Mouse (Mus musculus) CD4-positive helper T cell, adult 2 months (primary cell): ENCODE results near the gene Gpr27.

Experiments
- DNase-seq: peaks from one replicate; pipeline ENCODE4 v3.0.0-alpha.2; 2012; ENCODE audit warnings: low read depth, missing footprints, low spot score

Gene Gpr27

GRCm38 (mm10) chr6:99677325-99677724 lies 15.2 kb upstream of the Gpr27 start:
- no peak for DNase-seq

GRCm38 (mm10) chr6:99678108-99678507 lies 14.4 kb upstream of the Gpr27 start:
- no peak for DNase-seq

DNA sequence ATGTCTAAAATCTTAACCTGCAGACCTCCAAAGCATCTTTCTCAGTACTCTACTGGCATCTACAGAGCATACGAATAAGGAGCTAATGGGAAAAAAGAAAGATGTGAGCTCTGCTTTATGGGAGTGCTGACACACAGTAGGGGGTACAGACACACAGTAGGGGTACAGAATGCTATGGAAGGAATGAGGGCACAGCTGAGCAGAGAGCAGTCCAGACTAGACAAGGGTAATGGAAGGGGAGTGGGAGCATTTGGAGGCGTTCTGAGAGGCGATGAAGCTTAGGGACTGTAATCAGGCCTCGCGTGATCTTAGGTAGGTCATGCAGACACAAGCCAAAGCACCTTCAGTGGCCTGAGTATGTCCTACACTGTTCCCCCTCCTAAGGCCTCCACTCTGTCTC lies 8.5 kb upstream of the Gpr27 start:
- no peak for DNase-seq

- DNase-seq: peak; percentile 72
These were observed 7.6 kb upstream of the Gpr27 start for GRCm38 (mm10) chr6:99684899-99685298.

GRCm38 (mm10) chr6:99688513-99688912 lies 4.0 kb upstream of the Gpr27 start:
- DNase-seq: no peak

DNA sequence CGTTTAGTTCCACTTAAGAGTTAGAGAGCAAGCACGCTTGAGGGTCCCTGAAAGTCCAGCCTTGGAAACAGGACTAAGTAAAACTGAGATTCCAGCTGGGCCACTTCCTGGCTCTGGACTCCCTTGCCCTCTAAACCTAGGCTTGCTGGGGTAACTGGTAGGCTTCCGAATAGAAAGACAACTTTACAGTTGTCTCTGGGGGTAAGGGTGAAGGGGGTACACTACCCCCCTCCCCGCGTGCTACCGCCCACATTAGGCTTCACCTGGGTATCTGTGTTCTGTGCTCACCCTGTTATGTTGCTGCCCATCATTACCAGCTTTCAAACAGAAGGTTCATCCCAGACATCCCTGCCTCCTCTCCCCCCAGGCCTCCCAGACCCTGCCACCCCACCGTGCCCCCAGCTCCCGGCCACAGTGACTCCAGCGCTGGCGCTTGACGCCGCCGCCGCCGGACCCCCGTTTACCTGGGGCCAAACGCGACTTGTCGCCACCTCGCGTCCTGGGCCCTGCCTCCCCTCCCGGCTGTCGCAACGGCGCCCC lies 743 bp upstream of the Gpr27 start:
- no peak for DNase-seq

DNA sequence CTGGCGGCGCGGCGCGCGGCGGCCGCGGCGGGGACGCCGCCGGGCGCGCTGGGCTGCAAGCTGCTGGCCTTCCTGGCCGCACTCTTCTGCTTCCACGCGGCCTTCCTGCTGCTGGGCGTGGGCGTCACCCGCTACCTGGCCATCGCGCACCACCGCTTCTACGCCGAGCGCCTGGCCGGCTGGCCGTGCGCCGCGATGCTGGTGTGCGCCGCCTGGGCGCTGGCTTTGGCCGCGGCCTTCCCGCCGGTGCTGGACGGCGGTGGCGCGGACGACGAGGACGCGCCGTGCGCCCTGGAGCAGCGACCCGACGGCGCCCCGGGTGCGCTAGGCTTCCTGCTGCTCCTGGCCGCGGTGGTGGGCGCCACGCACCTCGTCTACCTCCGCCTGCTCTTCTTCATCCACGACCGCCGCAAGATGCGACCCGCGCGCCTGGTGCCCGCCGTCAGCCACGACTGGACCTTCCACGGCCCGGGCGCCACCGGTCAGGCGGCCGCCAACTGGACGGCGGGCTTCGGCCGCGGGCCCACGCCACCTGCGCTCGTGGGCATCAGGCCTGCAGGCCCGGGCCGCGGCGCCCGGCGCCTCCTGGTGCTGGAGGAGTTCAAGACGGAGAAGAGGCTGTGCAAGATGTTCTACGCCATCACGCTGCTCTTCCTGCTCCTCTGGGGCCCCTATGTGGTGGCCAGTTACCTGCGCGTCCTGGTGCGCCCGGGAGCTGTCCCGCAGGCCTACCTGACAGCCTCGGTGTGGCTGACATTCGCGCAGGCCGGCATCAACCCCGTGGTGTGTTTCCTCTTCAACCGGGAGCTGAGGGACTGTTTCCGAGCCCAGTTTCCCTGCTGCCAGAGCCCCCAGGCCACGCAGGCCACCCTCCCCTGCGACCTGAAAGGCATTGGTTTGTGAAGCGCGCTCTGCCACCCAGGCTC lies 700 bp downstream of the Gpr27 start:
- DNase-seq: no peak

DNA sequence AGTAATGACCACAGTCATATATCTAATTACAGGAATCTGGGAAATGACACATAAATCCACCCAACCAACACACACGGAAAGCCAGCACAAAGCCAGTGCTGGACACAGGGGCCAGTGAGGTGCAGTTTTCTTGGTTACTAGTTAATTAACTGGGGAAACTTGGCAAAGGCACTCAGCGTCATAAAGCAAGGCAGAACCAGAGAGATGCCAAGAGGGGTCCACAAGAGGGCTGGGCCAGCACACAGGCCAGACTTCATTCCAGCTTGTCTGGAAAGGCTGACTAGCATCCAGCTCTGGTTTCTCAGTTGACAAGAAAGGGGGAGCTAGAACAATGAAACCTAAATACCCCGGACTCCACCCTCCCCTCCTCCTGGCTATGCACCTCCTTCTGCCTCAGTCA lies 8.0 kb downstream of the Gpr27 start:
- DNase-seq: no peak

- no peak for DNase-seq
These were observed 19.2 kb downstream of the Gpr27 start for GRCm38 (mm10) chr6:99711576-99712101.

DNA sequence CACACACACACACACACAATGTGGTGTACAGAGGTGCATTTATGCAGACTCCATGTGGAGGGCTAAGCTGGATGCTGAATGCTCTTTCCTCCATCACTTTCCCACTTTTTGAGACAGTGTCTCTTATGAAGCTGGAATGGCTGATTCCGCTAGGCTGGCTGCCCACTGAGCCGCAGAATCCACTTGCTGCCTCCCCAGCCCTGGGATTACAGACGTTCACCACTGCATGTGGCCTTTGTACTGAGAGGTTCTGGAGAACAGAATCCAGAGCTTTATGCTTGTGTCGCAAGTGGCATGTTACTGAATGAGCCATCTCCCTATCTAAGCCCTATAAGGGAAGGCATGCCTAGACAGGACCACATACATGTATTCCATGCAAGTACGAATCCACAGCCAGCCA lies 20.8 kb downstream of the Gpr27 start:
- DNase-seq: no peak

DNA sequence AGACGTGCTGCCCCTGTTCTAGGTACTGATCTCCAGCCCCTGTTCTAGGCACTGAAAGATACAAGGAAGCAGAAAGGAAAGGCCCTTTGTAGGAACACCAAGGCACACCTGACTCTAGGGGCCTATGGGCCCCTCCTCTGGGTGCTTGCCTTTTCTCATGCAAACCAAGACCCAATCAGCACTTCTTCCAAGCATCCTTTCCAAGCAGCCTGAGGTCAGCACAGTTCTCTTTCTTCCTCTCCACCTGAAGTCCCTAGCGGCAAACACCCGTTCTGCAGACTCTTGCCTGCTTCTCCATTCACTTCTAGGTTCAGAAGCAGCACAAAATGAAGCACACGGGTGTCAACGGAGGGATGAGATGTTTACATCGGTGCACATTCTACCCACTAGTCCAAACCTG lies 22.7 kb downstream of the Gpr27 start:
- no peak for DNase-seq

- no peak for DNase-seq
These were observed 23.4 kb downstream of the Gpr27 start for GRCm38 (mm10) chr6:99715913-99716312.

DNA sequence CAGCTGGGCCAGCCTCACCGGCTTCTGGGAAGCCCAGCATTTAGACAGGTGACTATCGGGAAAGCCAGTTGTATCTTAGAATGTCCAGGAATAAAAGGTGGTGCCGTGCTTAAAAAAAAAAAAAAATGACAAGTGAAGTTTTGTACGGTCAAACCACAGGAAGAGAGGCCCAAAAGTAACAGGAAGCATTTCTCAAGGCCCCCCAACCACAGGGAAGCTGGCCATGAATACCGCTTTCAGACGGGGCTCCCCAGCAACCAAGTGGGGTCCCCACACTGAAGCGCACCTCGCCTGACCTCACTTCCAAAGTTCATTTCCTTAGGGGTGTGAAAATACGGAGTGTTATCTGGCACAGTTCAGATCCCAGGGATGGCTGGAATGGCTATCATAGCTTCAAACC lies 28.6 kb downstream of the Gpr27 start:
- DNase-seq: no peak

DNA sequence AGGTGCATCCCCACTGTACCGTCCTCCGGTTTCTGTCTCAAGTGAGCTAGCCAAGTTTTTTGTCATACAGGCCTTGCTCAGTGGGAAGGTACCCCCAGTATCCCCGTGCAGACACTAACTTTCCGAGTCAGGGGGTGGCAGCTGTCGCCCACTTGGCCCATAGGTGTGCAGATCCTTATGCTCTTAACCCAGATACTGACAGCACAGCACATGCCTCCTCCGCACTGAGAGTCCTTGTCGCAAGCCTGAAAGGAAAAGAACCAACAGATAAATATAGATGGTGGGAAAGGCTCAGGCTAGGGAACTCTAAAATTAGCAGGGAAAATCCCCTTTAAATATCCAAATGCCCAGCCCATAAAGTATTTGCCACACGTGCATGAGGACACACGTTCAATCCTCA lies 29.9 kb downstream of the Gpr27 start:
- DNase-seq: no peak

DNA sequence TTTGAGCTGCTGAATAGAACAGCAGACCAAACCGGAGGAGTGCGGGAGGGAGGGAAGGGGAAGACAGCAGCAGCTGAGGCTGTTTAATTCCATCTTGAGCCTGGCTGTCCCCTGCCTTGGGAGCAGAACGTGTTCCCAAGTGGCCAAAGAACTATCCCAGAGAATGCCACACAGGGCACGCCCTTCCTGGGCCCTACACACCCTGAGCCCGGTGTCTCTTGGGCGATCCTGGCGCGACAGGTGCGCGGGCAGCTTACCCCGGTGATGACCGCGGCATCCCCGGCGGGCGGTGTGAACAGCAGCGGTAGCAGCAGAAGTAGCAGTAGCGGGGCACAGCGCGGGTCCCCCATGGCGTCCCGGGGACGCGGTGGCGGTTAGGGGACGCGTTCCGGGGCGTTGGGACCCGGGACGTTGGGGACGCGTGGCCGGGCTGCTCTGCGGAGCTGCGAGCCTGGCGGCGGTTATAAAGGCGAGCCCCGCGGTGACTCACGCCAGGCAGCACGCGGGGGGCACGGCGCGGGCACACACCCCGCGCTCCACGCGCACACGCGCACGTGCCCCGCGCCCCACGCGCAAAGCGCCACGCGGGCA lies 33.6 kb downstream of the Gpr27 start, which contains the start of gene Prok2:
Gene Prok2, minus strand, starts transcription at position 422 of the 591 bp plus-strand sequence.
- no peak for DNase-seq

- no peak for DNase-seq
These were observed 34.3 kb downstream of the Gpr27 start for GRCm38 (mm10) chr6:99726576-99727303.

DNA sequence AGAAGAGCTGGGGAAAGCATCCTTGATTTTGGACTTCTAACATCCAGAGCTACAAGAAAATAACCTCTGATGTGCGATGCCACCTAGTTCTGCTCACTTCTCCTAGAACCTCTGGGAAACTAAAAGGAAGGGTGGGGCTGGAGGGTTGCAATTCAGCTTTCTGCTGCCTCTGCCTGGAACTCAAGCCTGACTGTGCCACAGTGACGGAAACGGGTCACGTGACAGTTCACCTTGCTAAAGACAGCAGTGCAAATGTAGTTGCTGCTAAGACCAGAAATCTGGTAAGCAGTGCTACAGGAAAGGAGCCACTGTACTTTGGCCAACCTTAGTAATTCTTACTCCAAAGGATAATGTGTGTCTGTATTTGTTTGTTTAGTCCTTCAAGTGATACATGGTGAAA lies 37.4 kb downstream of the Gpr27 start:
- DNase-seq: no peak

DNA sequence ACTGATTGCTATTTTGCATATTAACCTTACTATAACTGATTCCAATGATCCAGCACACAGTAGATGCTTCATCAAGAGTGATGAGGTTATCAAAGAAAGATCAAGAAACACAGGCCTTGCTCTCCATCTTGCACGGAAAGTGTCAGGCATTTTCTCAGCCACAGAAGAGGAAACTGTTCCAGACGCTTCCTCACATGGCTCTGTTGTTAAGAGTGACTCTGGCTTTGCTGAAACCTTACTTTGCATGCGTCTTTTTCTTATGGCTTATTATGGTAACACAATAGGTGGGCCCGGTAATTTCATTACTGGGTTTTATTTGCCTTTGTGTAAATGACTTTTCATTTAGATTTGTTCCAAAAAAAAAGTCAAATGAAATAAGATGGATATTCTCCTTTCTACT lies 39.4 kb downstream of the Gpr27 start:
- no peak for DNase-seq

- DNase-seq: no peak
These were observed 40.2 kb downstream of the Gpr27 start for GRCm38 (mm10) chr6:99732673-99733072.

- DNase-seq: no peak
These were observed 42.2 kb downstream of the Gpr27 start for GRCm38 (mm10) chr6:99734666-99735065.

GRCm38 (mm10) chr6:99742866-99743265 lies 50.4 kb downstream of the Gpr27 start:
- no peak for DNase-seq
